Mouse (Mus musculus): ENCODE measurements around the gene Cep131.

Cep131 gene

DNA sequence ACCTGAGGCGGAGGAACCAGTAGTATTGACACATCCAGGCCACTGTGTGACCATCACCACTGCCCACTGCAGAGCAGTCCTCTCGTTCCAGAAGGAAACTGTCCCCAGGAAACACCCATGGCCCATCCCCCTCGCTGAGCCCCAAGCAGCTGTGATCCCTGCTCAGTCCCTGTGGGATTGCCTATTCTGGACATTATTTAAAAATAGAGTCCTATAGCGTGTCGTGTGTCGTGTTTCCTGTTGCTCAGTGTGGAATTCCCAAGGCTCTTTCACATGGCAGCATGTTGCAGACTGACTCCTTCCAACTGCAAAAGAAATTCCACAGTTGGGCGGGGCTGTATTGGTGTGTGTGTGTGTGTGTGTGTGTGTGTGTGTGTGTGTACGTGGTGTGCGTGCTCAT, 34.4 kb downstream of the Cep131 start:
- CTCF ChIA-PET: no interaction called here

DNA sequence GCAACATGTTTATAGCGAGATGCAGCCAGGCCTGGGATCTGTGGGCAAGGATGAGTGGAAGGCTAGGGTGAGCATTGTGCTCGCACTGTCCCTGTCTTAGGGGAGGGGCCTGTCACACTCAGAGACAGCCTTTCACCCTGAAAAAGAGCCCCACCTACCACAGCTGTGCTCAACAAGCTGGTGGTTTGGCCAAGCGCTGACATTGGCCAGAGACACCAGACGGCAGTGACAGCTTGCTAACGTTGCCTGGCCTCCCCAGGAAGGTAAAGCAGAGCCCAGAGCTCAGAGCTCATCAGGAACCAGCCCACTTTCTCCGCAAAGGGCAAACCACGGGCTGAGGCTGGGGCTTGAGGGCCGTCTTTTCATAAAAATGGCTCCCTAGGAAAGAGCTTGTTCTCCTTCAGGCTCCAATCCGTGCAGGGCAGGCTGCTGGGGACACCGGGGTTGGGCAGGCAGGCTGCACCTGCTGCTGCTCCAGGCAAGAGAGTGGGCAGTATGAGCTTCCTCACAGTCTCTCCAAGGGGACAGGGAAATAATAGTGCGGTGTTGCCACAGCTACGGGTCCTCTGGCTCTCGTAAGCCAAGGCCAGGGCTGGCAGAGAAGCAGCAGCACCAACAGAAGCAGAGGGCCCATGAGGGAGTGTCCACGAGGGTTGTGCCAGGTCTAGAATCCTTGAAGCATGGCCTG, 35.4 kb downstream of the Cep131 start:
- CTCF ChIA-PET: no interaction called here

- CTCF ChIA-PET: no interaction called here
Measured at GRCm38 (mm10) chr11:120049067-120049466, 37.6 kb downstream of the Cep131 start.

DNA sequence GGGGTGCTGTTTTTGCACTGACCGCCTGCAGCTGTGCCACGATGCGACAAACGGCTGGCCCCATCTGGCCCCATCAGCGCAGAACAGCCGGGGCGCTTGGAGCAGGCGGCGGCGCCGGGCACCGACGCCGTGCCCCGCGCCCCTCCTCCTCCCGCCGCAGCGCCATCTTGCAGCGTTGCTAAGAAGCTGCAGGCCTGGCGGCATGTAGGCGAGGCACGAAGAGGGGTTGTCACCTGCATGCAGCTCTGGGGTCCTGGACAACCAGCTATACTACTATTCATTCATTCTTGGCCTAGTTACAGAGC, 38.4 kb downstream of the Cep131 start:
- CTCF ChIA-PET: interaction anchor here (0.6 kb wide), 1 partner anchor 22 kb away, joined by 3 read pairs; no protein-coding TSS in a partner anchor

GRCm38 (mm10) chr11:120047531-120048251, 38.9 kb downstream of the Cep131 start:
- CTCF ChIA-PET: no interaction called here

DNA sequence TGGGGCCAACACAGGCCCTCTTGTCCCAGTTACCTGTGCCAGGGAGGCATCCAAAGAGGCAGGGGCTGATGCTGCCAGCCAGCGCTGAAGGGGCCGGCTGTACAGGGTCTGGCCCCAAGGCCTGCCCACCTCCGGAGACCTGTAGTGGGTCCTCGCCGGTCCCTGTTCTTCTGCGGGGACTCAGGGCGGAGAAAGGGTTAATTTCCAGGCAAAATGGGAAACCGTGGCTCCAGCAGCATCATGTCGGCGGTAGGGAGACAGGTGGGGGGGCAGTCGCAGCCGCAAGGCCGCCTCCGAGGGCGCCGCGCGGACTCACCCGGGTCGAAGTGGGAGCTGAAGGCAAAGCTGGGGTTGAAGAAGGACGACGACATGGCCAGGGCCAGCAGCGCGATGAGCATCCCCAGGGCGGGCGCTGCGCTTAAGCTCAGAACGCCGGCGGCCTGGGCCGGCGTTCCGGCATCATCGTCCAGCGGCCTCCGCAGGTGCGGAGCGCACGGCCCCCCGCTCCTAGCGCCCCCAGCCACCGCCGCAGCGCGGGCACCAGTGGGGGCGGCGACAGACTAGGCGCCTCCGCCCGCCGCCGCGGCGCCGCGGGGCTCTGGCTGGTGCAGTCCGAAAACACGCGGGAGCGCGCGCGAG, 40.0 kb downstream of the Cep131 start, which contains the start of gene Aatk:
TSS of gene Aatk (minus strand) at position 615 of the 639 bp plus-strand sequence.
- CTCF ChIA-PET: no interaction called here

DNA sequence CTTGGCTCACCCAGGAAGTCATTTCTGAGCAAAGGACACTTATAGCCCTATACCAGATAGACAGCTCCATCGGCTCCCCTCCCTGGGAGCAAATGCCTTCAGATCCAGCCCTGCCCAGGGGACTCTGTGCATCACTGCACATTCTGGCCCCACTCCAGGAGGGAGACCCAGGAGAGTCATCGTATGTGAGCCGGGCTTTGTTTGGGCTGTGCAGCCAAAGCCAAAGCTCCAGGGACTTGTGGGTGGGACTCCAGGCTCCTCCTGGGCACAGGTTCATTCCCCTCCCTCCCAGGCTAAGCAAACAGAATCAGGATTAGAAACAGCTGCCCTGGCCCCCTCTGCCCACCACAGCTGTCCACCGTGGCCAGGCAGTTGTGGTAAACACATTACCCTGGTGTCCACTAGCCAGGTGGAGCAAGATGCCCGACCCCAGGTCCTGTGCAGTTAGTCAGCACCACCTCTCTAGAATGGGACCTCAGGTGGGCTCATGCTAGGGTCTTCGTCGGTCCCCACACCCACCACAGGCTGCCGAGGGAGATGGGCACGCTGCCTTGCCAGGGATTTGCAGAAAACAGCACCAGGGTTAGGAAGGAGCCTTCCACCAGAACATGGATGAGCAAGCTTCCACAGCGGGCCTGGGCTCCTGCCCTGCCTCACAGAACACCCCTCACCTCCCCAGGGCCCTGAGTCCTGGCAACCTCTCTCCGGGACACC, 40.6 kb downstream of the Cep131 start:
- CTCF ChIA-PET: no interaction called here

DNA sequence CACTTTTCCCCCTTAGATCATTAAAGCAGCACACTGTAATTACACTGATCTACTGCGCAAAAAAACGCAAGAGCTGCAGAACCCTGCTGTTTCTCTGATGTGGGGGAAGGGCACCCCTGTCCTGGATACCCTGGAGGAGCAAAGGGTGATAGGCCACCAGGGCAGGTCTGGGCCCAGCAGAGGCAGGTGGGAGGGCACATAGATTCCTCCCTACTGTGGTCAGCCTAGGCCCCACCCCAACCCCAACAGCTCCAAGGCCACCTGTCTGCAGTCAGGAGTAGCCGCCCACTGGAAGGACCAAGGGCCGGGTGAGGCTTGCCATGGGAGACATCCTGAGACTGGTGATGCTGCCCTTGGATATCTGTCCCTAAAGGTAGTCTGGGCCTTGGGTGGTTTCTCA, 41.3 kb downstream of the Cep131 start:
- CTCF ChIA-PET: no interaction called here

GRCm38 (mm10) chr11:120042141-120042838, 44.3 kb downstream of the Cep131 start:
- CTCF ChIA-PET: no interaction called here

GRCm38 (mm10) chr11:120041191-120042123, 45.2 kb downstream of the Cep131 start:
- CTCF ChIA-PET: no interaction called here

DNA sequence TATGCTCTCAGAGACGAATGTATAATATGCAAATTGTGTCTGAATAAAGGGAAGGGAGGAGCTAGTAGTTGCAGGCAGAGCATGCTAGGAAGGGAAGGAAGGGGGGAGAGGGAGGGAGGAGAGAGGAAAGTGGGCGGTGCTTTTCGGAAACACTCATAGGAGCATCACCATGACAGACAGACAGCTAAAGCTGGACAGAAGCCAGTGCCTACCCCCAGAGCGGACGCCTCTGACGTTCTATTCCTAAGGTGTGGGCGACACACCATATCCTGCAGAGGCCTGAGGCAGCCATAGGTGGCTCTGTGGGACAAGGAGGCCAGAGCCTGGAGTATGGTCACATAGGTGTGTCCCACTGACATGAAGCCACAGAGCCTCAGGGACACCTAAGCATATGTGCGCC, 46.2 kb downstream of the Cep131 start:
- CTCF ChIA-PET: no interaction called here

GRCm38 (mm10) chr11:120039581-120039980, 47.0 kb downstream of the Cep131 start:
- CTCF ChIA-PET: no interaction called here

DNA sequence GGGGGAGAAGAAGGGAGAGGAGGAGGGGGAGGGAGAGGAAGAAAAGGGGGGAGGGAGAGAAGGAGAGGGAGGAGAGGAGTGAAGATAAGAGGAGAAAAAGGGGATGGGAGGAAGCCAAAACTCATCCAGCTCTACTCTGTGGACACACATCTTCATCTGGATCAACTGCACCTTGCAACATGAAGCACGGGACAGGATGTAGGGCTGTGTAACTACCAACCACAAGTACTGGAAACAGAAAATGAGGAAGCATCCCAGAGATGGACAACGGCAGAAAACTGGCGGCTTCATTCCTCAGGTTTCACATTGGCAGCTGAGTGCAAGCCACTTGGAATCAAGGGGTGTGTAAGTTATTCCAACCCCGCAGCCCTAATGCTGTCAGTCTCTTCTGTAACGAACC, 51.9 kb downstream of the Cep131 start:
- CTCF ChIA-PET: no interaction called here

GRCm38 (mm10) chr11:120034306-120034705, 52.3 kb downstream of the Cep131 start:
- CTCF ChIA-PET: no interaction called here

- CTCF ChIA-PET: no interaction called here
Measured at GRCm38 (mm10) chr11:120033473-120033872, 53.2 kb downstream of the Cep131 start.

DNA sequence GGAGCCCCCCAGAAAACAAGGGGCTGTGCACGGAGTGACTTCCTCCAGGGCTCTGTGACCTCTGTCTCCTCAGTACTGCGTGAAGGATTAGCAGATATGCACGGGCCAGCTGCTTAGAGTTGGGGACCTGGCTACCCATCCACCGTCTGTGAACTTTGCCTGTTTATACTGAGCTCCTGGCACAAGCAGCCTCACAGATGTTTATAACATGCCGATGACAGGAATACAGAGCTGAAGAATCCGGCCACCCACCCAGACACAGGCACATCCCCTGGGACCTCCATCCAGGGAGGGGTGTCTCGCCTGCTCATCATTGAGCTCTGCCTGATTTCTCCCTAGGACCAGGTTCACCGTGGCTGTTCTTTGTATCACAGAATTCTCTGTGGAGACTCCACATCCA, 54.6 kb downstream of the Cep131 start:
- CTCF ChIA-PET: no interaction called here

DNA sequence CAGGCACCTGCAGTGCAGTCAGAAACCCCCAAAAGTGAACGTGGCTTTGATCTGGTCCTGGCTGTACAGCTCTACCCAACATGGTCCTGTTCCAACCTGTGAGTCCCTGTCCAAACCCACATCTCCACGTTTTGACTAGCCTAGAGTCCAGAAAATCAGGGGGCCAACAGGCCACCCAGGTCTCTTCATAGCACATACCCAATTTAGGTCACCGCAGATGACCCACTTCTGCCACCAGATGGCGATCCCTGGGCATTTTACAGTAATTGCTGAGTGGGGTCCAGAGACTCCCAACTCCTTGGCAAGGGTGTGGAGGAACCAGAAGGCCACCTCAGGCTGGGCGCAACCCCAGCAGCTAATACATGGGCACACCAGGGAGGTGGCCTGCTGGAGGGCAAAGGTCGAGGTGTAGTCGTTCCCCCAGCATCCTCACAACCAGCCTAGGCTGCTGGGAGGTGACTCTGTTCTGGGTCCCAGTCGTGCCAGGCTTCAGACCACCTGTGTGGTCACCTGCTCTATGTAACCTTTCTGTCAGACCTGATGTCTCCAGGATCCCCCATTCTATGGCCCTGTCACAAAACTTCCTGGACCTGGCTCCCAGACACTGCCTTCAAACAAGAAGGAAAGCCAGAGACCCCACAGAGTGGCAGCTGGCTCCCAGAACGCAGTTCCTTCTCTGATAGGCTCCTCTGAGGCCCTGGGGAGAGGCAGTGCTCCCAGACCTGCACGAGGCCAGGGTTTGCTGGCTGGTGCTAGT, 56.3 kb downstream of the Cep131 start:
- CTCF ChIA-PET: no interaction called here

DNA sequence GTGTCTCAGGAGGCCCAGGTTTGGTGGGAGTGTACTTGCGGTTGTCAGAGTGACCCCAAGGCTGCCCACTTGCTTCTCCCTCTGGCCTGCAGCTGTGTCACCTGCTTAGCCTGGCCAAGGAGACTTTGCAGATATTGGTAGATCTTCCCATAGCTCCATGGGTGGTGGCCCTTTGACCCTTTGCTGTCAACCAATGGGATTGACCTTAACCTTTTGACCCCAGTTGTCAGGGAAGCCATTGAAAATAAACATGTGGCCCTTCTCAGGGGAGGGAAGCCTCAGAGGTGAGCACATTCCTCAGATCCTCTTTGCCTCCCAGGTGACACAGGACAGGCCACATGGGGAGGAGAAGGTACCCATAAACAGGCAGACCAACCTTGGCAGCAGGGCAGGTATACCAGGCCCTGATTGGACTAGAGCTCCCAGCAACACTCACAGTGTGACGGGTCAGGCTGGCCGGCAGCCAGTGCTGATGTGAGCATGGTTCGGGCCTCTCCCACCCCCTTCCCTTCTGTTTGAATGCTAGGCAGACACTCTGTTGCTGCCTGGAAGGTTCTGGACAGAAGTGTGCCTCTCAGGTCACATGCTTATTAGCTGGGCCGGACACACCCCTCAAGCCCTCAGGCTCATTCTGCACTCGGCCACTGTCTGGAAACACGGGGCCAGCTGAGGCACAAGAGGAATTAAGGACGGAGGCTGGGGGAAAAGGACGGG, 57.0 kb downstream of the Cep131 start:
- CTCF ChIA-PET: interaction anchor here (0.6 kb wide), 1 partner anchor 54 kb away, joined by 3 read pairs; no protein-coding TSS in a partner anchor

DNA sequence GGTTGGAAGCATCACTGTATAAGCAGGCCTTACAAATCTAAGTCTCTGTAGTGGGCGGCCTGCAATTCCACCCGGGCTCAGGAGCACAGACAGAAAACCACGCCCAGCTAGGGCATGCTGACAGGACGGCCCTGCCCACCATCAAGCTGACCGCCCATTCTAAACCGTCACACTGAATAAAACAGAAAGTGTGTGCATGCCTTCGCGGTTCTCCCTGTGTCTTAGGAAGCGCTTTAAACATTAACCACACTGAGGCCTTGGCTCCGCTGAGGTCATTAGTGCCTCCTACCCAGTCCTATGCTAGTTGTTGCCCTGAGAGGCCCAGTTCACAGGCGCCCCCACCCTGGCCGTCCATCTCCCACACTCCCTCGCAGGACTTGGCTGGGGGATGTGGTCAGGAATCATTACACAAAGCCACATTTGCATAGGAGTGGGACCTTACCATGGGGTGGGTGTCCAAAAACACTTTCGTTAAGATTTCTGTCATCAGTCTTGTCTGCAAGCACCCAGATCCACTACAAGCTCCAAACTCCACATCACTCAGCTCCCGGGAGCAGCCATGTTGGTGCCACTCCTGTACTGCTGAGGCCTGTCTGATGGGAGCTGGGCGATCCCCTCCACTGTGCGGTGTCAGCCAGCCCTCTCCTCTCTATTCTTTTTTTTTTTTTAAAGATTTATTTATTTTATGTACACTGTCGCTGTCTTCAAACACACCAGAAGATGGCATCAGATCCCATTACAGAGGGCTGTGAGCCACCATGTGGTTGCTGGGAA, 58.1 kb downstream of the Cep131 start:
- CTCF ChIA-PET: no interaction called here

Data from spleen, embryonic (tissue).